Mouse (Mus musculus) lung, adult 2 months (tissue): ENCODE results near the gene Jakmip3.

ENCODE experiments used
- CTCF ChIP-seq: fragments of 200-500 bp; IDR thresholded peaks from 2 replicates; pipeline ENCODE4 v1.5.1; 2011; ENCODE audit warnings: mild to moderate bottlenecking, low read length, control low read depth; ENCODE audit not compliant: insufficient read depth
- POLR2A ChIP-seq: fragments of 200-500 bp; IDR thresholded peaks from 2 replicates; pipeline ENCODE4 v1.6.1; 2011; ENCODE audit warnings: low read depth, mild to moderate bottlenecking, control low read depth, low read length, borderline replicate concordance; ENCODE audit errors: extremely low read depth

- TF ChIP-seq CTCF, result no peak
- TF ChIP-seq POLR2A, result no peak
Observed at GRCm38 (mm10) chr7:138989156-138989555, 48.6 kb downstream of the Jakmip3 start.
